9 mouse cellular contexts compared by ENCODE assay signal in the genomic region with DNA sequence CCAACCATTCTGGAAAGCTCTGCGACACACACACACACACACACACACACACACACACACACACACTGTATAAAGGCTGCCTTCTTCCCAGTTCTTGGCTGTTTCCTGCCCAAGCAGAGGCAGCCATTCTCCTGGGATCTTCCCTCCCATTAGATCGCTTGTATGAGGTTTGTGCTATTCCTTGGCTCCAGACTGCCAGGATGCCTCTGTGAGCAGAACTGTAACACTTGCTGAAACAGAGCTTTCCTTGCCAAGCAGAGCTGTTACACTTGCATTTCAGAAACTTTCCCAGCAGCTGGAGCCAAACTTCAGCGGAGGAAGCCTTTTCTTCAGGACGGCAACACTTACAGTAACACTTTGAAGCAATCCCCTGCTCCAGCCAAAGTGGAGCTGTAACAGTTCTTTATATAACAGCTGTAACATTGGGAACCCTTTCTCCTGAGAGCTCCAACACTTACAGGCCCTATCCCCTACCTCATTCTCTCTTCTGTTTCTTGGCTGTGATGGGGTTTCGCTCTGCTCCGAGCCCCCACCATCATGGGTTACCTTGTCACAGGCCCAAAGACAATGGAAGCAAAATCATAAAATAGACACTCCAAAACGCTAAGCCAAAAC.
DNase-seq lines count a peak whose midpoint lies in the region; ATAC-seq and TF ChIP-seq lines count a peak whose summit lies in the region.
"Had no signal": no experiment of that assay in that cellular context is flagged by ENCODE, and none has a peak within 500 bp of the region (broad histone marks: within the 10 kb centered on the region; RNA-seq: fewer than 3 reads in every experiment).

No protein-coding gene starts in this region.

- peak; percentile 66; the same call in 1 of the 2 replicates for ATAC-seq in midbrain, postnatal 0 days (ENCODE audit: low FRiP score)
- no peak for ATAC-seq in intestine, embryonic 15.5 days

- no peaks in the 10 kb centered on the region for H3K27me3 ChIP-seq in midbrain, postnatal 0 days (ENCODE audit: insufficient read depth, low read length)
- no peaks in the 10 kb centered on the region for H3K27me3 ChIP-seq in midbrain, embryonic 10.5 days (ENCODE audit: low read depth, poor library complexity, severe bottlenecking)
- no peaks in the 10 kb centered on the region for H3K27me3 ChIP-seq in intestine, embryonic 15.5 days (replicated peaks)

- no peaks in the 10 kb centered on the region for H3K4me1 ChIP-seq in midbrain, postnatal 0 days (ENCODE audit: insufficient read depth, low read length)
- no peaks in the 10 kb centered on the region for H3K4me1 ChIP-seq in midbrain, embryonic 10.5 days
- H3K4me1 ChIP-seq in intestine, embryonic 15.5 days (replicated peaks) = no peaks in the 10 kb centered on the region

- no peak overlapping the region for H3K4me3 ChIP-seq in midbrain, postnatal 0 days (ENCODE audit: low read depth, low read length)
- no peak overlapping the region for H3K4me3 ChIP-seq in midbrain, embryonic 10.5 days
- no peak overlapping the region for H3K4me3 ChIP-seq in intestine, embryonic 15.5 days (replicated peaks)
- H3K4me3 ChIP-seq: erythroblast, embryonic 14.5 days had no signal

- no peak for TF ChIP-seq CTCF in midbrain, postnatal 0 days (IDR thresholded peaks at IDR 0.05)

- peak; percentile 3 for DNase-seq in adrenal gland, adult 2 months
- no peak for DNase-seq in adrenal gland, postnatal 25 days
- DNase-seq in midbrain, postnatal 0 days (ENCODE audit: low spot score) = peak; percentile 60
- DNase-seq in midbrain, embryonic 10.5 days (ENCODE audit: low spot score) = no peak
- peak; percentile 20 to 39 for DNase-seq in left cerebral cortex, adult 9 months (ENCODE audit: low spot score in 2 of 2)
- peak; percentile 54 for DNase-seq in skeletal muscle tissue, adult 2 months (ENCODE audit: low read depth, low spot score)
- DNase-seq in cerebellum, postnatal 36 days = no peak

- H3K9ac ChIP-seq in midbrain, postnatal 0 days (replicated peaks; ENCODE audit: low read length, poor library complexity, severe bottlenecking) = no peak overlapping the region
- no peak overlapping the region for H3K9ac ChIP-seq in intestine, embryonic 15.5 days

- no peak overlapping the region for H3K4me2 ChIP-seq in midbrain, postnatal 0 days (ENCODE audit: low read depth, low read length, poor library complexity, severe bottlenecking)
- H3K4me2 ChIP-seq in intestine, embryonic 15.5 days (replicated peaks) = no peak overlapping the region

- no peaks in the 10 kb centered on the region for H3K36me3 ChIP-seq in midbrain, postnatal 0 days (ENCODE audit: insufficient read depth, low read length)
- H3K36me3 ChIP-seq in midbrain, embryonic 10.5 days = no peaks in the 10 kb centered on the region
- H3K36me3 ChIP-seq in intestine, embryonic 15.5 days = no peaks in the 10 kb centered on the region

- WGBS in midbrain, postnatal 0 days = 78% methylated on average over 7 of the region's 7 CpGs
- WGBS in midbrain, embryonic 10.5 days = 89% methylated on average over 7 of the region's 7 CpGs
- 77% methylated on average over 7 of the region's 7 CpGs for WGBS in intestine, embryonic 15.5 days

- H3K27ac ChIP-seq in midbrain, postnatal 0 days (ENCODE audit: low read depth, low read length) = no peak overlapping the region
- no peak overlapping the region for H3K27ac ChIP-seq in midbrain, embryonic 10.5 days (replicated peaks)
- H3K27ac ChIP-seq in intestine, embryonic 15.5 days = no peak overlapping the region

- no peaks in the 10 kb centered on the region for H3K9me3 ChIP-seq in midbrain, postnatal 0 days (ENCODE audit: low read length)
- H3K9me3 ChIP-seq in midbrain, embryonic 10.5 days (replicated peaks) = no peaks in the 10 kb centered on the region
- no peaks in the 10 kb centered on the region for H3K9me3 ChIP-seq in intestine, embryonic 15.5 days

Comparison
In these comparisons a context has a peak if more than half of its experiments do, and no peak if none do; other contexts are left out.
1. DNase-seq: peak in adrenal gland, adult 2 months (single experiment), midbrain, postnatal 0 days (single experiment), left cerebral cortex, adult 9 months (2 of 2) and skeletal muscle tissue, adult 2 months (single experiment); none in adrenal gland, postnatal 25 days (single experiment), midbrain, embryonic 10.5 days (single experiment) and cerebellum, postnatal 36 days (0 of 2).